Mouse (Mus musculus): ENCODE measurements at regions not wholly inside any gene's neighbourhood (a gene's known extent, or its start where the extent isn't known, plus 50 kb on each side); places are given as distances from the start of the nearest gene placed in this dataset.

- peak; percentile 91 for ATAC-seq (replicated peaks; ENCODE audit: poor library complexity)
Observed at GRCm38 (mm10) chr6:11109773-11110172, 797.5 kb downstream of the Ndufa4 start.

GRCm38 (mm10) chr6:11108346-11108966, 798.8 kb downstream of the Ndufa4 start:
- peak; percentile 51 for ATAC-seq (replicated peaks; ENCODE audit: poor library complexity)

GRCm38 (mm10) chr6:11103415-11103814, 803.9 kb downstream of the Ndufa4 start:
- ATAC-seq (replicated peaks; ENCODE audit: poor library complexity) = no peak

- ATAC-seq (replicated peaks; ENCODE audit: poor library complexity) = no peak
Observed at GRCm38 (mm10) chr6:11060961-11061583, 846.2 kb downstream of the Ndufa4 start.

Data from megakaryocyte progenitor cell, adult 5-6 weeks (primary cell).